Mouse (Mus musculus): ENCODE measurements around the gene Gnb3.
"Not testable (repeated sequence)": the region's sequence is repeated elsewhere in the genome, so short reads cannot be mapped to it uniquely, and the experiment has no call there.

Gnb3 gene

GRCm38 (mm10) chr6:124814858-124815774 is 25.0 kb downstream of the Gnb3 start:
- DNase-seq, result no peak

GRCm38 (mm10) chr6:124814448-124814847 is 25.6 kb downstream of the Gnb3 start:
- no peak for DNase-seq

GRCm38 (mm10) chr6:124813933-124814332 is 26.1 kb downstream of the Gnb3 start, which contains the start of gene Tpi1:
Gene Tpi1, minus strand, starts transcription at chr6:124814296.
- peak; percentile 91 for DNase-seq

- peak; percentile 85 for DNase-seq
These were observed 26.6 kb downstream of the Gnb3 start for GRCm38 (mm10) chr6:124813496-124813895.

- no peak for DNase-seq
These were observed 27.2 kb downstream of the Gnb3 start for GRCm38 (mm10) chr6:124812848-124813247.

GRCm38 (mm10) chr6:124811701-124812560 is 28.1 kb downstream of the Gnb3 start:
- DNase-seq, result no peak

- DNase-seq, result no peak
These were observed 28.7 kb downstream of the Gnb3 start for GRCm38 (mm10) chr6:124811403-124811665.

GRCm38 (mm10) chr6:124810566-124811402 is 29.3 kb downstream of the Gnb3 start:
- peak; percentile 15 for DNase-seq

- DNase-seq, result no peak
These were observed 30.1 kb downstream of the Gnb3 start for GRCm38 (mm10) chr6:124809775-124810538.

GRCm38 (mm10) chr6:124809052-124809774 is 30.9 kb downstream of the Gnb3 start:
- peak; percentile 69 for DNase-seq

- DNase-seq, result peak; percentile 54
These were observed 31.6 kb downstream of the Gnb3 start, which contains the start of gene Spsb2 for GRCm38 (mm10) chr6:124808358-124809012. Gene Spsb2, plus strand, starts transcription at chr6:124808661.

GRCm38 (mm10) chr6:124807986-124808357 is 32.1 kb downstream of the Gnb3 start:
- DNase-seq, result peak; percentile 12

- no peak for DNase-seq
These were observed 32.7 kb downstream of the Gnb3 start for GRCm38 (mm10) chr6:124807366-124807765.

GRCm38 (mm10) chr6:124806446-124807140 is 33.5 kb downstream of the Gnb3 start:
- DNase-seq, result no peak

GRCm38 (mm10) chr6:124805341-124806321 is 34.4 kb downstream of the Gnb3 start:
- DNase-seq, result peak; percentile 97

- no peak for DNase-seq
These were observed 35.7 kb downstream of the Gnb3 start for GRCm38 (mm10) chr6:124804341-124804740.

- DNase-seq, result not testable (repeated sequence)
These were observed 36.4 kb downstream of the Gnb3 start for GRCm38 (mm10) chr6:124803691-124804090.

- DNase-seq, result no peak
These were observed 37.0 kb downstream of the Gnb3 start for GRCm38 (mm10) chr6:124803061-124803460.

- DNase-seq, result not testable (repeated sequence)
These were observed 37.7 kb downstream of the Gnb3 start for GRCm38 (mm10) chr6:124802400-124802799.

Data from layer of hippocampus, adult 9-11 months (tissue).